Mouse (Mus musculus) monocyte, adult 2 months (primary cell): Measurements from ENCODE around the gene Wbp2.

Experiments
- DNase-seq, 2 experiments: peaks; one replicate each; pipeline ENCODE4 v3.0.0; 2022; ENCODE audit warnings: low spot score in 2 of 2, low read depth in 1 of 2

Wbp2 gene

DNA sequence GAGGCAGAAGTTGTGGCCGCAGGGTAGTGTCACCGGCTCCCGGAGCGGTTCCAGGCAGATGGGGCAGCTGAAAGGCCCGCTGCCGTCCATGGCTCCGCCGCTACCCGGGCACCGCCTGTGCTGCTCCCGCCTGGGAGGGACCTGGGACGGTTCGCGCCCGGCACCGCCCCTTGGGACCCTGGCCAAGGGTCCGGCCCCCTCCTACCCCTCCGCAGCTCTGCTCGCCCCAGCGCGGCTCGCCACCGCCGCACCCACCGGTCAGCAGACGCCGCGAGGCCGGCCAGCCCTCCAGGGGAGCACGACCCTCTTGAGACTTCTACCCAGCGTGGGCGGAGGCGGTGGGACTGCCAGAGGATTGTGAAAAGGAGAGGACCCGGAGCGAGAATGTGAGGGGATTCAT is 23.3 kb upstream of the Wbp2 start:
- peak in 1 of 2 experiments; percentile 37 for DNase-seq

DNA sequence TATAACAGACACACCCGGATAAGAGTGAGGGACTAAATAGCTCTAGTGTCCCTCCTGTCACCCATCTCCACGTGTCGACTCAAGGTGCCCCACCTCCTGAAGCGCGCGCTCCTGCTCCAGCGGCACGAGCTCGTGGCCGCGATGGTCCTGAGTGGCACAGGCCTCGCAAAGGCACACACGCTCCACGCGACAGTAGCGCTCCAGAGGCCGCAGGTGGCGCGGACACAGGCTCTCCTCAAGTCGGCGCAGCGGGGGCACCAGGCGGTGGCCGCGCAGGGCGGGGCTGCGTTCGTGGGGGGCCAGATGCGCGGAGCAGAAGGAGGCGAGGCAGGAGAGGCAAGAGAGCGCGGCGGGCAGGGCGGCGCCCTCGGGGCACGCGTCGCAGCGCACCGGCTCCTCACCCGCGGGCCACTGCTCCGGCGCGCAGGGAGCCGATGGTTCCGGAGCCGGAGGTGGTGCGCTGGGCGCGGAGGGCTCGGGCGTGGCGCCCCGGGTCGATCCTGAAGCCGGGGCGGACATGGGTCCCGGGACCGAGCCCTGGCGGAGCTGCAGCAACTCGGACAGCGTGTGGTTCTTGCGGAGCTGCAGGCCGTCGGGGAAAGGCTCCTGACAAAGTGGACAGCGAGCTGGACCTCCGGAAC is 22.8 kb upstream of the Wbp2 start:
- no peak for DNase-seq

DNA sequence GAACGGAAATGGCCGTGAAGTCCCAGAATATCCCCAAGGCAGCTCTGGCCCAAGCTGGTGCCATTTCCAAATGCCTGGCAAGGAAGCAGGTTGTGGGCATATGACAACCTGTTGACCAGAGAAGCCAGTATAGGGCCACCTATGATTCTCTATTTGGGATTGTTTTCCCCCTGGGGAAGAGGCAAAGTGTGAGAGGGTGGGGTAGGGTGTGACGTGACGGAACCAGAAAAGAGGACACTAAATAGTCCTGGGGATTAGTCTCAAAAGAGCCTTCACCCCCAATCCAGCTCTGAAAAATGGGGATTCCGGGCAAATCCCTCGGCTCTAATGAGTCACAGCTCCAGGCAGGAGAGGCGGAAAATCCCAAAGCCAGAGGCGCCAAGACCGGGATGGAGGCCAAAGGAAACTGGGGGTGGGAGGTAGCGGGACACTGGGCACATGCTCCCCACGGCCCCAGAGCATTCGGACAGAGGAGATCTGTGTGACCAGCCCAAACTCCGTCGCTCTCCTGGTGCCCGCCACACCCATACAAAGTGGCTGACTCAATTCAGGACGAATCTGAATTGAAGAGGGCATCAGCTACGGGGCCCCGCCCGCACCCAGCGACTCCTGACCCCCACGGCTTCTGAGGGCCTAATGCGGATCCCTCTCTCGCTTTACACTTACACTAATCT is 21.8 kb upstream of the Wbp2 start:
- DNase-seq, result no peak

DNA sequence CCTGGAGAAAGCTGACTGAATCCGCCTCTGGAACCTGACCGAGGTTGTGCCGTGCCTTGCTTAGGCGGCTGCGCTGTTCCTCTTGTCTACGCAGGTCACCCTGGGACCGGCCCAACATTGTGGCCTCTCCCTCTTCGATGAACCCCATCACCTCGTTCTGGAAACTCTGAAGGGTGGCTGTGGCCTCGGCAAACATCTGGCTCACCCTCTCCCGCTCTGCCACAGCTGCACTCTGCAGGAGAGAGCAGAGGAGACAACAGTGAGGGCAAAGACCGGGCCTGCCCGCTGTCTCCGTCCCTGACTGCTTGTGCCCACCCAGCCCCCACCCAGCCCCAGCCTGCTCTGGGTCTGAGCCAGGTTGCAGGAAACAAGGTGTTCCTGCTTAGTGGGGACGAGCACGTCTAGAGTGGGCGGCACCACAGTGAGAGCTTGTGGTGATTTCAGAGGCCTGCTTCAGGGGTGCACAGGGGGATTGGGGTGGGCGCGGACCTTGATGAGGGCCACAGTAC is 21.0 kb upstream of the Wbp2 start:
- no peak for DNase-seq

DNA sequence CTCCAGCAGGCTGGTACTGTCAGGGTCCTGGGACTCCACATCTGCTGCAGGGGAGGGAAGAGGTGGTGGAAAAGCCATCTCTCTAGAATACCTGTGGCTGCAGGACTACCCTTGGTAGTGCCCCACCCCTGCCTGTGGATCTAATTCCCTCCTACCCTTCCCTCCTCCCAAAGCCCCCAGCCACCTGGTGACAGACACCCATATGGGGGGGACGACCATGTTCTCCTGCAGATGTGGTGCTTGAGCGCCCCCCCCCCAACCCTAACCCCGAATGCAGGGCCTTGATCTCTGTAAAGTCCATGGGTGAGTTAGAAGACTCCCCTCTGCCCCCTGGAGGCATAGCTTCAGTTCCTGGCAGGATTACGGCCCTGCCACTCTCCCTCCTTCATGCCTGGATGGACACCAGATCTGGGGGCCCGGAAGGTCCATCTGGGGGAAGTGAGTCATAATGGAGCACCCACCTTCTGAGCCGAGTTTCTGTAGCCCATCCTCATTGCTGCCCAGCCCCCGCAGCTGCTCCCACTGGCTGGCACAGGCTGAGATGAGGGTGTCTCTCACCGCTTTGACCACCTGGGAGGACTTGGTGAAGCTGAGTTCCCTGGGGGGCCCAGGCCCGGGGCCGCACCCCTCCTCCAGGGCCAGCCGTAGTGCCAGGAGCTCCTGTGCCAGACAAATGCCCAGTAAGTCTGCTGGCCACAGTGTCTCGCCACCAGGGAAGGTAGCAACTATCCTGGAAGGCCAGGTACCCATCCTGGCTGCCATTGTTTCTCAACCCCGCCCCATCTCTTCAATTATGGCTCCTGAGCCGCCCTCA is 20.4 kb upstream of the Wbp2 start:
- DNase-seq, result no peak

DNA sequence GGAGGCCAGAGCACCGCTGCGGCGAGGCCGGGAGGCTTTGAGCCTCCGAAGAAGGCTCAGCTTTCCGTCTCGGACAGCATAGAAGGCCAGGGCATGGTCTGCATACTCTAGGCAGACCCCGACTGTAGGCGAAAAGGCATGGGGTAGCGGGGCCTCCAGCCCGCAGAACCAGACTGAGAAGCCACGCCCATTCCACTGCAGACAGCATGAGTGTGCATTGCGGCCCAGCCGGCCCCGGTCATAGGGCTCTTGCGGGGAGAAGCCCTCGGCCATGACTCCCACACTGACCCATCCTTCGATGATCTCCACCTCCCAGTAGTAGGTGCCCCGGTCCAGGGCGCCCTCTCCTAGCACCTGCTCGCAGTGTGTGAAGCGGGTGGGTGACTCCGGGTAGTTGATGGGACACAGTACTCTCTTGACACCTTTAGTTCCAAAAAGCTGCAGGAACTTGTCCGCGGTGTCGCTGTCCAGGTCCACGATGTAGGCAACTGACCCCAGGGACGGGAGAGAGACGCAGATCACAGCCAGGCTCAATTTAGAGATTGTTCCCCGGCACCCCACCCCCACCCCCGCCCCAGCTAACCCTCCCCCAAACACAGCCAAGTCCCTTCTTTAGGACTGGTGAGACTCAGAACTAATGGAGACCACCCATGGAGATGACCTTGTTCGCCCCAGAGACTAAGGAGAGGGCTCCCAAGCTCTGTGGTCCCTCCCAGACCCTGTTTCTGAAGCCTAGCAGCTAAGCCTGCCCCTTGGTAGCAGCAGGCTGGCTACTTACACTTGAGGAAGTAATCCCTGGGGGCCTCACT is 19.6 kb upstream of the Wbp2 start:
- DNase-seq, result no peak

DNA sequence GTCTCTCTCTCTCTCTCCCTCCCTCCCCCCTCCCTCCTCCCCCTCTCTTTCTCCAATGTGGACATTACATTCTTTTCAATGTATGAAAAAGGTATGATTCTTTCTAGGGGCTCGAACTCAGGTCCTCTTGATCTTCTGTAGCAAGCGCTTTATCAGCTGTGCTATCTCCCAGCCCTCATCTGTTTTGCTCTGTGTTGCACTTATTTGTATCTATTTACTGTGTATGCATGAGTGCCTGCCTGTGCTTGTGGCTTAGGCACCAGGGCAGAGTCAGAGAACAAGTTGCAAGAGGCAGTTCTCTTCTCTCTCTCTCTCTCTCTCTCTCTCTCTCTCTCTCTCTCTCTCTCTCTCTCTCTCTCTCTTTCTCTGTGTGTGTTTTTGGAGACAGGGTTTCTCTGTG is 18.3 kb upstream of the Wbp2 start:
- no peak for DNase-seq

DNA sequence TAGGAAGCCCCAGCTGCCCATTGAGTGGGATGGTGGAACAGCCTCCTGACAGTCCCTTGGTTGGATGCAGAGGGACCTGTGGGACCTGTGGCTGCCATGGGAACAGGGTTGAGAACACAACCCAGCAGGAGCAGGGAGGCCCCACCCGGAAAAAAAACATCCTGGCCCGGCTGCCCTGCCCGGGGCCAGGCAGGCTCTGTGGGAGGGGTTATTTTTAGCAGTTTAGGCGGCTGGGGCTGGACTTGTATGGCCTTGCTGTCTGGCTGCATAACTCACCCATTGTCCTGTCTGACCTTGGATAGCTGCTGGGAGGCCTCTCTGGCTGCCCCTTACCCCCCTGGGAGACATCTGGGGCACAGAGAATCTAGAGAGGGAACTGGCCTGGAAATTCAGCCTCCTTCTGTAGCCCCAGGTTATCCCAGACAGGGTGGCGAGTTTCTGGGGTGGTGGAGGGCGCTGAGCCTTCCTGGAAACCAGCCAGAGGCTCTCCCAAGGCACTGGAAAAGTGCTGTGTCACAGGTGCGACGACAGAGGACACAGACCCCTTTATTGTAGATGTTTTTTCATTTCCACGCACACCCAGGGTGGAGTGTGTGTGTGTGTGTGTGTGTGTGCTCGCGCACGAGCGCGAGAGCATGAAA is 17.3 kb upstream of the Wbp2 start:
- DNase-seq, result no peak

DNA sequence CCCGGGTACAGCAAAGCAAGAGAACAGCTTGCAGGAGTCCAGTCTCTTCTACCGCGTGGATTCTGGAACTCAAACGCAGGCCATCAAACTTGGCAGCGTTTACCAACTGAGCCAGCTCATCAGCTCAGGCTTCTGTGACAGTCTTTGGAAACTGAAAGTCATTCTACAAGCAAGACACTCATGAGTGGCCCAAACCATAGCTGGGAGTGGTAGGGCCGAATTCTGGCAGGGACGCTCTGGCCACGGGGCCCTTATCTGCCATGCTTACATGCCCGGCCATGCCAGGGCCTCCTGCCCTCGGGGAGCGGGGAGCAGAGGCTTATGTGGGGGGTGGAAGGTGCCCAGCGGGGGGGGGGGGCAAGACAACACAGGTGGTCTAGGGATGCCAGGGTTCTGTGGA is 16.8 kb upstream of the Wbp2 start:
- DNase-seq, result no peak

DNA sequence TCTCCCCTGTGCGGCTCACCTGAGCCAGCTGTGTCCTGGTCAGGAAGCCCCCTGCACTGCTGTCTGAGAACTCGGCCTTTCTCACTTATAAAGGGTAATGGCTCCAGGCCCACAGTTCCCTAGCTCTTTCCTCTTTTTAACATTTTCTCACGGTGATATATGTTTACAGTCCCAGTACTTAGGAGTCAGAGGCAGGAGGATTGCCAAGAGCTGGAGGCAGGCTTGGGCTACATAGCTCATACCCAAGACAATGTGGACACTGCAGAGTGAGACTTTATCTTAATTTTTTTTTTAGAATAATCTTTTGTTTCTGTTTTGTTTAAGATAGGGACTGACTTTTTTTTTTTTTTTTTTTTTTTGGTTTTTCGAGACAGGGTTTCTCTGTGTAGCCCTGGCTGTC is 15.7 kb upstream of the Wbp2 start:
- no peak for DNase-seq

DNA sequence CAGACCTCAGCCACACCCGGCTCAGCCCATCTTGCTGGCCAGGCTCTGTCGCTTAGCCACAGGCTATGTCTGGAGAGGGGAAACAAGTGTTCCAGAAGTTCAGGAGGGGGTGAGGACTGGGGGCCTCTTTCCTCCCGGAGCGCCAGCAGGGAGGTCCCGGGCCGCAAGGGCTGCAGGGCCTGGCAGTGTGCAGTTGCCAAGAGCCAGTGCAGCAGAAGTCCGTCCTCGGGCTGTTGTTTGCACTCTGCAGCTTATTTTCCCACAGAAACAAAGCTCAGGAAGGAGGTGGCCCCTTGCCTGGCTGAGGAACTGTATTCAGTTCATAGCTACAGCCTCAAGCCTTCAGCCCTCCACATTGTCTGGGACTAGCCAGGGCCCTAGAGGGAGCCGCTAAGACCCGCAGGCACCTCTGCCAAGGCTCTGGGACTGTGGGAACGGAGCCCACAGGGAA is 15.2 kb upstream of the Wbp2 start:
- no peak for DNase-seq

DNA sequence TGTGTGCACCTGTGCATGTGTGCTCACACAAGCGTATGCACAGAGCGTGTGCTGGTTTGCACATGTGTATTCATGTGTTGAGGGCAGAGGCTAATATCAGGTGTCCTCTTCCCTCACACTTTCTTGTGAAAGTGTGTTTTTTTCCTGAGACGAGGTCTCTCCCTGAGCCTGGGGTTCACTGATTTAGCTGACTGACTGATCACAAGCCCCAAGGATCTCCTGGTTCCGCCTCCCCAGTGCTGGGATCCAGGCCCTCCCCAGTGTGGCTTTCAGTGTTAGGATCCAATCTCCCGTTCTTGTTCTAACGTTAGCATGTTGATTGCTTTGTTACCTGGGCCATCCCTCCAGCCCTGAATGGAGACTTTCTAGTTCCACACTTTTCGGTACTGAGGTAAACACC is 14.0 kb upstream of the Wbp2 start:
- DNase-seq, result no peak

DNA sequence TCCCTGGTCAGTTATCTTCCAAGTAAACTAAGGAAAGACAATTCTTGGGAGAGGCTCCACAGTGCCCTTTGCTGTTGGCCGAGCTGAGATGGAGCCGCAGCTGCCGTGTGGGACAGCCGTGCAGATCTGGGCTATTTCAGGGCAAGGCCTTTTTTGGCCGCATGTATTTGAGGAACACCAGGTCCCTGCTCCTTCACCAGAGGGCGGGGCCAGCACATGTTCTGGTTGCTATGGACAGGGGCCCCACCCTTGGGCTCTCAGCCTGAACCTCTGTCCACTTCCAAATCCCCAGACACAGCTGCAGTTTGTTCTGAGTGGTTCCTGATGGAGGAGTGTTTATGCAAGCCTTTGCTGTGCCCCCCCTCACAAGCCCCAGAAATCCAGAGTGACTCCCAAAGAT is 13.6 kb upstream of the Wbp2 start:
- no peak for DNase-seq

DNA sequence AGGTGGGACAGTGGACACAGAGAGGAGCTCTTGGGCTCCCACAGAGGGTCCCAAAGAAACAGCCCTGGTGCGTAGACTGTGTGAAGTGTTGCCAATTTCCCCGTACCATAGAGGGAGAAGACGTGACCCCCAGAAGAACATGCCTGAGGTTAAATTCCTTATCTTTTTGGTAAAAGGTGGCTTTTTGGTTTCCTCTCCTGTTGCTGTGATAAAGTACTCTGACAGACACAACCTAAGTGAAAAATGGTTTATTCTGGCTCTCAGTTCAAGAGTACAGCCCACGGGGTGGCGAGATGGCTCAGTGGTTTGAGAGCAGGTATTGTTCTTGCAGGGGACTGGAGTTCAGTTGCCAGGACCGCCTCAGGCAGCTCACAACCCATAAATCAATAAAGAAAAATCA is 12.7 kb upstream of the Wbp2 start:
- DNase-seq, result no peak

DNA sequence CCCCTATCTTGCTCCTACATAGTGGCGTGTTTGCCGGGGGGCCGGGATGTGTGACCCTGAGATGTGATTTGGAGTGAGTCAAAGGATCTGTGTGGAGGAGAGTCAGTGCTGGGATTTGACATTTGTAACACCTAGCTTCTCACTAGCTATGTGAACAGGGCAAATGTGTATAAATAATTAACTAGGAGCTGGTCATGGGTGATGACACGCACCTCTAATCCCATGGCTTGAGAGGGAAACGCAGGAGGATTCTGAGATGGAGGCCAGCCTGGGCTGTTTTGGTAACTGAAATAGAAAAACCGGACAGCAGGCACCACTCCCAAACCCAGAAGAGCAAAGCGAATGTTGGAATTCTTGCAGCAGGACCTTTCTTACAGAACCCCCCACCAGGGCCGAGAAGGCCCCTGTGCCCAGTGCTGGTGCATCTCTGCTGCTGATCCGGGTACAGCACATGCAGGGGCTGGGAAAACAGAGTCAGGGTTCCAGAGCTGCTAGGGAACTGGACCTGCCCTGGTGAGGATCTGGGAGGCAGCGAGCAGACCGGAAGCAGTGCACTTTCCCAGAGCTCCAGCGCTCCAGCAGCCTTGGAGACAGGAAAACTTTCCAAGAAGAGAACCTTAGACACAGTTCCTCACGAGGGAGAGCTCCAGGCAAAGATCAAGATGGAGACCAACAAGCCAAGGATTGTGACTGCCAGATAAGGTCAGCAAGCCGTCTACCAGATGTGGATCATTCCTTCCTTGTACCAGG is 12.1 kb upstream of the Wbp2 start:
- DNase-seq, result no peak

DNA sequence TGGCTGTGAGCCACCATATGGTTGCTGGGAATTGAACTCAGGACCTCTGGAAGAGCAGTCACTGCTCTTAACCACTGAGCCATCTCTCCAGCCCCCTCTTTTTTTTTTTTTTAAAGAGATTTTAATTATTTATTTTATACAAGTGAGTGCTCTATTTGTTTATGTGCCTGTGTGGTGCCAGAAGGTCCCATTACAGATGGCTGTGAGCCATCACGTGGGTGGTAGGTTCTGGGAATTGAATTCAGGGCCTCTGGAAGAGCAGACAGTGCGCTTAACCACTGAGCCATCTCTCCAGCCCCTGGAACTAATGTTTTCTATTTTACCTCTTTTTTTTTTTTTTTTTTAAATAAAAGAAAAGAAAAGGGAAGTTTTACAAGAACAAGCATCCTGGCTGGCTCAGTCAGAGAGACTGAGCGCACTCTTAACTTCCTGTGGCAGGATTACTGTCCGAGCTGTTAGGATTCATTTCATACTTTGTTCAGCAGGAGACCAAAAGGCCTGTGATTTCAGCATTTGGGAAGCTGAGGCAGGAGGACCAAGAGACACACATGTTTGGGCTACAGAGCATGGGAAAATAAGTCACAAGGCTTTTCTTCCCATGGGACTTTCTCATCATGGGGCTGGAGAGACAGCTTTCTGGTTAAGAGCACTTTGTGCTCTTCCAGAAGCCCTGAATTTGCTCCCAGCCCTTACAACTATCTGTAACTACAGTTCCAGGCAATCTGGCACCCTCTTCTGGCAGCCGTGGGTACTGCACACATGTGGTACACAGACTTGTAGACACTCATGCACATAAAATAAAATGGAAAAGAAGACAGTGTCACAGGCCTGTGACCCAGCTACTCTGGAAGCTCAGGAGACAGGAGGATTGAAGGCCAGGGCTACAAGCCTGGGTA is 9.7 kb upstream of the Wbp2 start:
- peak in 1 of 2 experiments; percentile 40 for DNase-seq

DNA sequence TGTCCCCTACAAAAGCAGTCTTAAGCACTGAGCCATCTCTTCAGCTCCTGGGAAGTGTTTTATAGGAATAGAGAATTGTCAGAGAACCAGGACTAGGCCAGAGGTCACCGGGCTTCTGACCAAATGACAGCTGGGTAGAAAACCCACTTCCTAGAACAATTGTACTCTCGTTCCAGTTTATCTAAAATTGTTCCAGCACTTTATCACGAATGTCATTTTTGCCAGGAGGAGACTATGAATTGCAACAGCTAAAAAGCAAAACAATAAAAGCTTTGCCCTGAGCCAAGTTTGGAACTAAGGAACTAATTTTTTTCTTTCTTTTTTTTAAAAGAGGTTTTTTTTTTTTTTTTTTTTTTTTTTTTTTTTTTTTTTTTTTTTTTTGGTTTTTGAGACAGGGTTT is 8.8 kb upstream of the Wbp2 start:
- DNase-seq, result no peak

DNA sequence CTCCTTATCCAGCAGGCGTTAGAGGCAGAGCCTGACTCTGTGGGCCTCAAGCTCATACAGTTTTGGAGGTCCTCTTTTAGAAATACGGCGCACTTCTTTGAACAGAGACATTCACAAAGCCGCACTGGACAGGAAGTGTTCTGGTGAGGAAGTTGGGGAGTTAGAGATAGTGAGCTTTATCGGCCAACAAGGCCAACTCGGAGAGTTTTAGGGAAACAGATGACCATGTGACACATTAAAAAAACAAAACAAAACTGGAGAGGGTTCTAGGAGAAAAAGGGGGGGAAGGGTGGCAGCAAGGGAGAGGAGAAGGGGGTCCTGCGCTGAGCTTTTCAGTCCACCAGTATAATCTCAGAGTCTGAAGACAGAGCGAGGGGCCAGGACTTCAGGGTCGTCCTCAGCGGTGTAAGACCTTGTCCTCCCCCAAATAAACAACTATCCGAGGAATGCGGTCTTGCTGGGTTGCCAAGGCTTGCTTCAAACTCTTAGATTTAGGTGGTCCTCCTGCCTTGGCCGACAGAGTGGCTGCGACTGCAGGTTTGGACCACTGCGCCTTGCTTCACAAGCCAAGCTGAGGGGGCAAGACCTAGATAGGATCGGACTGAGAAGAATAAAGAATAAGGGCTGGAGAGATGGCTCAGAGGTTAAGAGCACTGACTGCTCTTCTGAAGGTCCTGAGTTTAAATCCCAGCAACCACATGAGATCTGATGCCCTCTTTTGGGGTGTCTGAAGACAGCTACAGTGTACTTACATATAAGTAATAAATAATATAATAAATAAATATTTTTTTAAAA is 7.2 kb upstream of the Wbp2 start:
- DNase-seq, result no peak
